Mouse (Mus musculus): ENCODE results near the gene Fbln7.

- TF ChIP-seq POLR2A (IDR thresholded peaks at IDR 0.05; ENCODE audit: insufficient read length, low read depth) (no peak), E2F4 (IDR thresholded peaks at IDR 0.05; ENCODE audit: insufficient read depth) (no peak), TCF12 (IDR thresholded peaks at IDR 0.05; ENCODE audit: insufficient read depth, poor library complexity, severe bottlenecking) (no peak), MYOG (IDR thresholded peaks at IDR 0.05; ENCODE audit: control insufficient read depth in 1 of 3, insufficient read depth in 1 of 3, insufficient read length in 2 of 3, low read depth in 2 of 3) (no peak), POLR2AphosphoS2 (IDR thresholded peaks at IDR 0.05; ENCODE audit: insufficient read length, low read depth) (no peak), CEBPB (IDR thresholded peaks at IDR 0.05; ENCODE audit: insufficient read depth, poor library complexity, severe bottlenecking) (no peak)
Observed at GRCm38 (mm10) chr2:128881236-128881635, 18.5 kb downstream of the Fbln7 start.
